Mouse (Mus musculus) kidney, adult 2 months (tissue): ENCODE measurements around the gene Slc2a5. TPM values are rescaled to one million over a fixed set of nuclear protein-coding genes. Genes with fewer than 3 reads are reported as not detected.
A peak's percentile ranks its signal among the peaks of the same experiment; 100 is the strongest.

Experiments used
- DNase-seq: peaks from one replicate; pipeline ENCODE4 v3.0.0; 2021
- H3K27ac ChIP-seq: fragments of 200-500 bp; 2 replicates; pipeline ENCODE4 v1.5.1; 2012; ENCODE audit warnings: low read depth, low read length, control low read depth, inconsistent platforms; ENCODE audit not compliant: insufficient read depth
- H3K27me3 ChIP-seq: fragments of 200-500 bp; replicated peaks from 2 replicates; pipeline ENCODE4 v1.6.1; 2012; ENCODE audit warnings: mild to moderate bottlenecking, moderate library complexity, low read length, inconsistent platforms; ENCODE audit not compliant: control insufficient read depth, insufficient read depth
- H3K36me3 ChIP-seq: fragments of 200-500 bp; 2 replicates; pipeline ENCODE4 v1.6.1; 2012; ENCODE audit warnings: mild to moderate bottlenecking, moderate library complexity, low read length, inconsistent platforms; ENCODE audit not compliant: control insufficient read depth, insufficient read depth
- H3K4me1 ChIP-seq: fragments of 200-500 bp; 2 replicates; pipeline ENCODE4 v1.6.1; 2011; ENCODE audit warnings: low read length; ENCODE audit not compliant: control insufficient read depth, insufficient read depth
- H3K4me3 ChIP-seq: fragments of 200-500 bp; 2 replicates; pipeline ENCODE4 v1.5.1; 2011; ENCODE audit warnings: mild to moderate bottlenecking, low read depth, low read length, control low read depth; ENCODE audit not compliant: insufficient read depth
- CTCF ChIP-seq: fragments of 200-500 bp; conservative IDR thresholded peaks from 2 replicates; pipeline ENCODE4 v1.5.1; 2011; ENCODE audit warnings: low read depth, mild to moderate bottlenecking, control low read depth, low read length, moderate library complexity, mixed read lengths; ENCODE audit not compliant: insufficient read depth, insufficient read length
- POLR2A ChIP-seq: fragments of 200-500 bp; IDR thresholded peaks from one replicate; pipeline ENCODE4 v1.6.1; 2011; ENCODE audit warnings: low read depth, low read length, control low read depth
- WGBS: fragments of 180-500 bp; shearing (Covaris S2); methylation state at CpG from one replicate; pipeline ENCODE4 v1.1.7; 2018; 5-methylcytosine and 5-hydroxymethylcytosine counted together
- polyA plus RNA-seq: library from polyadenylated mRNA; depleted of rRNA; stranded (reverse); fragments of >200 nt; gene quantifications from 2 replicates; pipeline ENCODE4 v1.2.3, GENCODE M21; 2012

Gene Slc2a5
- polyA plus RNA-seq, 1 experiment, result 181 TPM

DNA sequence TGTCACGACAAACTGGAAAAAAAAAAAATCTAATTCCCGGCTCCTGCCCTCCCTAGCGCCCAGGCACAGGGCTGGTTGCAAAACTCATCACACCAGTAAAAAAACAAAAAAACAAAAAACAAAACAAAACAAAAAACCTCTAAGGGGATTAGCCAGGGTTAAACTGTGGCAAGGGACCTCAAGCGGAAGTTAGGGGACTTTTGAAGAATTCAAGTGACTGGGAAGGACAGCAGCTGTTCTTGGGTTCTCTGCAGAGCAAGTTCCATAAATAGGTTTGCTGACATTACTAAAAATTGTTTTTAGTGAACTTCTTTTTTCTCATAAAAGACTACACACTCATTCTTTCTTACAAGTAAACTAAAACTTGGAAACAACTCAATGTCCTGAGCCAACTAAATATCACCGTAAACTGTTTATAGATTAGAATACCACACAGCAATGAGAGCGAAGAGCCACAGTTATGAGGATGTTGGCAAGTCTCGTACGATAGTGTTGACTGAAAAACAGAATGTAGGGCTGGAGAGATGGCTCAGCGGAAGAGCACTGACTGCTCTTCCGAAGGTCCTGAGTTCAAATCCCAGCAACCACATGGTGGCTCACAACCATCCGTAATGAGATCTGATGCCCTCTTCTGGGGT is 38.6 kb upstream of the Slc2a5 start:
- no peak for TF ChIP-seq CTCF
- TF ChIP-seq POLR2A, result no peak
- 74% methylated on average over 11 of the region's 11 CpGs for WGBS
- H3K4me1 ChIP-seq, result no peaks in the 10 kb centered on the region
- H3K27me3 ChIP-seq, result no peaks in the 10 kb centered on the region
- peak; percentile 29 for DNase-seq
- no peaks in the 10 kb centered on the region for H3K36me3 ChIP-seq
- no peak overlapping the region for H3K4me3 ChIP-seq
- no peak overlapping the region for H3K27ac ChIP-seq

DNA sequence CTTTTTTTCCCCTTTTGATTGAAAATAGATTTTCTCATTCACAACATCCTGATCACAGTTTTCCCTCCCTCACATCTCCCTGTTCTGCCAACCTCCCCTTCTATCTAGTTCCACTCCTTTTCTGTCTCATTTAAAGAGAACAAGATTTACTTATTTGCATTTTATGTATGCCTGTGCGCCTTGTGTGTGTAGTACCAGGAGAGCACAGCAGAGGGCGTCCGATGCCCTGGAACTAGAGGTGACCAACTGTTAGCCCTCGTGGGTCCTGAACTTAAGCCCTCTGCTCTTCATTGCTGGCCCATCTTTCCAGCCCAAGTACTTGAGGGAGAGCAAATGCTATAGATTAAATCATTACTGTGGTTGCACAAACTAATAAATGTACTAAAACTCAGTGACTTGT is 33.7 kb upstream of the Slc2a5 start:
- DNase-seq, result no peak
- no peak overlapping the region for H3K27ac ChIP-seq
- H3K27me3 ChIP-seq, result no peaks in the 10 kb centered on the region
- H3K36me3 ChIP-seq, result no peaks in the 10 kb centered on the region
- WGBS, result 86% methylated on average over 4 of the region's 4 CpGs
- H3K4me1 ChIP-seq, result no peaks in the 10 kb centered on the region
- H3K4me3 ChIP-seq, result no peak overlapping the region
- TF ChIP-seq CTCF (peak; percentile 18; the same call in 1 of the 2 replicates), POLR2A (no peak)

DNA sequence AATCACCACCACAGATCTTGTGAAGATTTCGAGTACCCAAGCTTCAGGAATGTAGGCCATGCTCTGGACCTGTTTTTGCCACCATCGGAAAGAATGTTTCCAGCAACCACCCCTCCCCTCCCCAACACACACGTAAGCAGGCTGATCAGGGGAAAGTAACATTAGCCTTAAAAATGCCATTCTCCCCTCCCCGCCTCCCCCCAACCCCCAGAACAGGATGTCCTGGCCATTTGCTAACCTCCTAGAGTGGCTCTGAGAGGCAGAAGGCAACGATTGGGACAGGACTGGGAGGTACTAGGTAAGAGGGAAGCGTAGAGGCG is 32.3 kb upstream of the Slc2a5 start:
- Histone ChIP-seq H3K27me3 (no peaks in the 10 kb centered on the region), H3K36me3 (no peaks in the 10 kb centered on the region), H3K4me1 (no peaks in the 10 kb centered on the region), H3K4me3 (peak overlapping the region; percentile 67), H3K27ac (no peak overlapping the region)
- DNase-seq, result no peak
- no peak for TF ChIP-seq CTCF
- no peak for TF ChIP-seq POLR2A
- 8% methylated on average over 7 of the region's 7 CpGs for WGBS

DNA sequence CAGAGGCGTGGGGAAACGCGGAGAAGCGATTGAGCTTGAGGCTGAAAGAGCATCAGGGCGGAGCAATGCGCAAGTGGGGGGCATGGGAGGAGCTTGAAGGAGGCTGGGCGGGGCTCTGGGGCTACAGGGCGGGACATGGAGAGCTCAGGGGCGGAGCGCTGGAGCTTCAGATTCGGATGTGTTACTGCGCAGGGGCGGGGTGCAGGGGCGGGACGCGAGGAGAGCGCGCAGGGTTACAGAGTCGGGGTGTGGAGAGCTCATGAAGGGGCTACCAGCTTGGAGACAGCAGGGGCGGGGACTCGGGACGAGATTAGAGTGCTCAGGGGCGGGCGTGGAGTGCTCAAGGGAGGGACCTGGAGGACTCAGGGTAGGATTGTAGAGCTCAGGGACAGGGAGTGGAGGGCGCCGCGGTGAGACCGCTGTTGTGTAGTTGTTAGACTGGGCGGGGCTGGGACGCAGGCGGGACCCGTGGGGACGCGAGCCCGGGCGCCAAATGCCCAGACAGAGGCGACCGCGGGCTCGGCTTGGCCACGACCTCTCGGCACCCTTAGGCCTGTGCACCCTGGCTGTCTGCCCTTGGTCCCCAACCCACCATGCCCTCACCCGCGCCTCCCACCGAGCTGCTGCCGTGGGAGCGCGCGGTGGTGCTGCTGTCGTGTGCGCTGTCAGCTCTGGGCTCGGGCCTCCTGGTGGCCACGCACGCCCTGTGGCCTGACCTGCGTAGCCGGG is 31.8 kb upstream of the Slc2a5 start, which contains the start of gene Gpr157:
Gene Gpr157, plus strand, starts transcription at position 205 of the 729 bp plus-strand sequence.
- Histone ChIP-seq H3K36me3 (no peaks in the 10 kb centered on the region), H3K27ac (no peak within 1 kb of the TSS), H3K4me3 (peak within 1 kb of the TSS; percentile 67), H3K27me3 (no peaks in the 10 kb centered on the region), H3K4me1 (no peaks in the 10 kb centered on the region)
- TF ChIP-seq POLR2A, result no peak
- 0 out of 2 replicates have a peak, but pooled peaks have one; percentile 27 for TF ChIP-seq CTCF
- WGBS, result under 1% methylated on average over 55 of the region's 56 CpGs
- DNase-seq, result peak; percentile 96

DNA sequence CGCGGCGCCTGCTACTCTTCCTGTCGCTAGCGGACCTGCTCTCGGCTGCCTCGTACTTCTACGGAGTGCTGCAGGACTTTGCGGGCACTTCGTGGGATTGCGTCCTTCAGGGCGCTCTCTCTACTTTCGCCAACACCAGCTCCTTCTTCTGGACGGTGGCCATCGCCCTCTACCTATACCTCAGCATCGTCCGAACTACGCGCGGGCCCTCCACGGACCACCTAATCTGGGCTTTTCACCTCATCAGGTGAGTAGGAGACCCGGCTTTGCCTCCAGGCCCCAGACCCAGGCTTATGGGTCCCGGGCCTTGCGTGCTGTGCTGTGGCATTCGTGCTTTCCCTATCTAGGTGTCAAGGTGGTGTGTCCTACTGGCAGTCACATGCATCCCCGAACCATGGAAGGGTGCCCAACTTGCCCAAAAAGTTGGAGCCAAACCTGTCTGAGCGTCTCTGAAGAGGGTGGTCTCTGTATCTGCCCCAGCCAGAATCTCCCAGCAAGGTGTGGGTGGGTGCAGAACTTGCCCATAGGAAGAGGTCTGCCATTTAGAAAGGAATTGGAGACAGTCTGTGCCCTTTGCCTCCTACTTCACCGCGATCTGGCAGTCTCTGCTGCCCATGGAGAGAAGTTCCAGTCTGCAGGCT is 31.1 kb upstream of the Slc2a5 start:
- DNase-seq, result no peak
- no peaks in the 10 kb centered on the region for H3K4me1 ChIP-seq
- TF ChIP-seq POLR2A, result no peak
- TF ChIP-seq CTCF, result no peak
- H3K36me3 ChIP-seq, result no peaks in the 10 kb centered on the region
- WGBS, result 26% methylated on average over 29 of the region's 29 CpGs
- H3K27me3 ChIP-seq, result no peaks in the 10 kb centered on the region
- no peak overlapping the region for H3K27ac ChIP-seq
- peak overlapping the region; percentile 67 for H3K4me3 ChIP-seq

DNA sequence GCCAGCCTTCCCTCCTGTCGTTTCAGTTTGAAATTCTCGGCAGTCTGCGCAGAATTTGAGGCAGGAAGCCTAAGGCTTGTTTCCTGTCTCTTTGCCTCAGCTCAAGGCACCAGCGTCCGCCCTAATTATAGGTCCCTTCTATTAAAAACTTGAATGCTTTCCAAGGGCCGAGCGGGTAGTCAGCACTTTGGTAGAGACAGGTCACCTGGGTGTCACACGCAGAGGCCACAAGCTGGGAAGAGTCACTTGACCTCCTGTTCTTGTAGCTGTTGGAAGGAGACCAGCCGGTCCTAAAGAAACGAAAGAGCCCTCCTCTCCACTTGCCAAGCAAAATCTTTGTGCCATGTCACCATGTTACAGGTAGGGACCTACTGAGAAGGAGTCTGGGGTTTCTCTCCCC is 30.0 kb upstream of the Slc2a5 start:
- no peak overlapping the region for H3K27ac ChIP-seq
- TF ChIP-seq POLR2A (no peak), CTCF (no peak)
- H3K27me3 ChIP-seq, result no peaks in the 10 kb centered on the region
- no peaks in the 10 kb centered on the region for H3K36me3 ChIP-seq
- H3K4me1 ChIP-seq, result no peaks in the 10 kb centered on the region
- peak; percentile 61 for DNase-seq
- H3K4me3 ChIP-seq, result no peak overlapping the region
- 59% methylated on average over 10 of the region's 10 CpGs for WGBS
